Mouse (Mus musculus) heart, postnatal 0 days (tissue): ENCODE measurements around the gene Moap1. TPM values are rescaled to one million over a fixed set of nuclear protein-coding genes. Genes with fewer than 3 reads are reported as not detected.

Experiments used
- ATAC-seq: fragments of 200-750 bp; cut with Nextera tagmentation; 2 replicates; pipeline ENCODE4 v1.8.0; 2017; ENCODE audit warnings: low read depth, moderate number of reproducible peaks, moderate library complexity; ENCODE audit not compliant: insufficient read depth
- DNase-seq: peaks from one replicate; pipeline ENCODE4 v3.0.0-alpha.2; 2016; ENCODE audit warnings: low spot score
- H3K27ac ChIP-seq: fragments of 300-500 bp; sonication (generic); 2 replicates; pipeline ENCODE4 v1.5.1; 2014; ENCODE audit warnings: low read depth, mild to moderate bottlenecking
- H3K27me3 ChIP-seq: fragments of 300-500 bp; sonication (generic); 2 replicates; pipeline ENCODE4 v1.6.1; 2014; ENCODE audit warnings: low read length, mixed read lengths; ENCODE audit not compliant: control insufficient read depth, insufficient read depth
- H3K36me3 ChIP-seq: fragments of 300-500 bp; sonication (generic); replicated peaks from 2 replicates; pipeline ENCODE4 v1.6.1; 2014; ENCODE audit warnings: low read length, mixed read lengths; ENCODE audit not compliant: control insufficient read depth, insufficient read depth
- H3K4me1 ChIP-seq: fragments of 300-500 bp; sonication (generic); 2 replicates; pipeline ENCODE4 v1.6.1; 2014; ENCODE audit warnings: antibody characterized with exemption; ENCODE audit not compliant: control insufficient read depth, insufficient read depth
- H3K4me2 ChIP-seq: fragments of 300-500 bp; sonication (generic); 2 replicates; pipeline ENCODE4 v1.6.1; 2014; ENCODE audit warnings: low read depth, mild to moderate bottlenecking, low read length, moderate library complexity
- H3K4me3 ChIP-seq: fragments of 300-500 bp; sonication (generic); 2 replicates; pipeline ENCODE4 v1.5.1; 2014; ENCODE audit warnings: low read depth, low read length
- H3K9ac ChIP-seq: fragments of 300-500 bp; sonication (generic); replicated peaks from 2 replicates; pipeline ENCODE4 v1.6.1; 2014; ENCODE audit warnings: low read depth, low read length, mixed read lengths
- H3K9me3 ChIP-seq: fragments of 300-500 bp; sonication (generic); replicated peaks from 2 replicates; pipeline ENCODE4 v1.6.1; 2016; ENCODE audit warnings: low read length; ENCODE audit not compliant: control insufficient read depth
- CTCF ChIP-seq: IDR thresholded peaks from 2 replicates; pipeline ENCODE4 v1.5.1; 2016; ENCODE audit warnings: antibody characterized with exemption, control low read depth, low read depth
- EP300 ChIP-seq: IDR thresholded peaks from 2 replicates; pipeline ENCODE4 v1.6.1; 2016; ENCODE audit warnings: antibody characterized with exemption, low read depth
- WGBS: fragments of 180-500 bp; shearing (Covaris S2); extraction: QIAGEN DNeasy Blood & Tissue Kit; methylation state at CpG from one replicate; pipeline ENCODE4 v1.1.7; 2014; 5-methylcytosine and 5-hydroxymethylcytosine counted together
- polyA plus RNA-seq: library from polyadenylated mRNA; unstranded; fragments of >200 nt; fragmentation: Nextera tagmentation; extraction: Ambion mirVana; gene quantifications from 2 replicates; pipeline ENCODE4 v1.2.1, GENCODE M21; 2015
- total RNA-seq: library from RNA; depleted of rRNA; stranded (reverse); fragments of >200 nt; gene quantifications from 2 replicates; pipeline ENCODE4 v1.2.3, GENCODE M21; 2014; ENCODE audit warnings: low replicate concordance

Moap1 gene
- total and polyA plus RNA-seq, 2 experiments from 2014 or later = 11.6 TPM; not detected in 1

DNA sequence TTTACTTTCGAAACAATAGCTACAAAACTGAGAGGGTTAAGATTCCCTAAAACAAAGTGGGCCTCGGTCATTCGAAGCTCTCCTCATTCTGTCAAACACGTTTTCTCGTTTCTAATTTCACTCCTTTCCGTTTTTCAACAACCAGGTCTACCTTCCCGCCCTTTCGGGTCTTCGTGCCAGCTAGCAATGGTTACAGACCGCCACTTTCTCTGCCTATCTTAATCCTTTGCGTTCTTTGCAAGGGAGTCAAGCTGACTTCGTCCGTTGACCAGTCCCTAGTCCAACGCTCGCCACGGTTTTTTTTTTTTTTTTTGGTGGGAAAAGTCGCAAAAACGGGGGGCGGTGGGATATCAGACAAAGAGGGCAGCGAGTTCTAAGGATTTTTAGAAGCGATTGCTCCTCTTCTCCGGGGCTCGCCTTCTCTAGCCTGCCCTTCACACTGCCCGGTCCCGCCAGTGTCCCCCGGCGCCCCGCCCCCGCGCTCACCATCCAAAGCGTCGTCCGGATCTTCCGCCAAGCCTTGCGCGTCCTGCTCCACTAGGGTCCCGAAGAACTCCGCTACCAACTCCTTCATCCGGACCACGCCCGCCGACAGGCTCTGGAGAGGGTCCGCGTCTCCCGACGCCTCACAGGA is 13.7 kb upstream of the Moap1 start:
- Histone ChIP-seq H3K27ac (peak overlapping the region; percentile 78), H3K36me3 (0 out of 2 replicates have a peak, but pooled peaks cover under 1% of the 10 kb centered on the region), H3K9me3 (no peaks in the 10 kb centered on the region), H3K4me2 (peak overlapping the region; percentile 87), H3K4me3 (peak overlapping the region; percentile 94), H3K4me1 (peaks cover 15% of the 10 kb centered on the region), H3K27me3 (no peaks in the 10 kb centered on the region), H3K9ac (peak overlapping the region; percentile 80)
- WGBS = under 1% methylated on average over 46 of the region's 46 CpGs
- TF ChIP-seq CTCF = no peak
- 0 out of 2 replicates have a peak, but pooled peaks have one; percentile 30 for TF ChIP-seq EP300
- ATAC-seq (peak; percentile 77), DNase-seq (no peak)

DNA sequence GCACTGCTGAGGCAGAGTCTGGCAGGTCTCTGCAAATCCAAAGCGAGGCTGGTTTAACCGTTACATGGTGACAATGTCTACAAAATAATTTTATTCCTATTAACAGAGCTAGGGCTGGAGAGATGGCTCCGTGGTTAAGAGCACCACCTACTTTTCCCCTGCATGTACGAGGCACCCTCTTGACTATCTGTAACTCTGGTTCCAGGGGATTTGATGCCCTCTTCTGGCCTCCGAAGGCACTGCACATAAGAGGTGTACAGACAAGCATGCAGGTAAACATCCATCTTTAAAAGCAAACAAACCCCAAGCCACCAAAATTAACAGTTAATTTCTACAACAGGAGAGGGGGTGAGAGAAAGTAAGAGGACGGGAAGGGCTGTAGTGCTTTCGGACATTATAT is 12.8 kb upstream of the Moap1 start:
- Histone ChIP-seq H3K4me2 (peak overlapping the region; percentile 87), H3K4me3 (peak overlapping the region; percentile 94), H3K27ac (peak overlapping the region; percentile 78; the same call in 1 of the 2 replicates), H3K9ac (no peak overlapping the region), H3K9me3 (no peaks in the 10 kb centered on the region), H3K36me3 (no peaks in the 10 kb centered on the region), H3K27me3 (no peaks in the 10 kb centered on the region), H3K4me1 (peaks cover 15% of the 10 kb centered on the region)
- DNase-seq = no peak
- WGBS = 70% methylated on average over 7 of the region's 7 CpGs
- peak; percentile 25; the same call in 1 of the 2 replicates for TF ChIP-seq CTCF
- no peak for TF ChIP-seq EP300
- no peak for ATAC-seq

DNA sequence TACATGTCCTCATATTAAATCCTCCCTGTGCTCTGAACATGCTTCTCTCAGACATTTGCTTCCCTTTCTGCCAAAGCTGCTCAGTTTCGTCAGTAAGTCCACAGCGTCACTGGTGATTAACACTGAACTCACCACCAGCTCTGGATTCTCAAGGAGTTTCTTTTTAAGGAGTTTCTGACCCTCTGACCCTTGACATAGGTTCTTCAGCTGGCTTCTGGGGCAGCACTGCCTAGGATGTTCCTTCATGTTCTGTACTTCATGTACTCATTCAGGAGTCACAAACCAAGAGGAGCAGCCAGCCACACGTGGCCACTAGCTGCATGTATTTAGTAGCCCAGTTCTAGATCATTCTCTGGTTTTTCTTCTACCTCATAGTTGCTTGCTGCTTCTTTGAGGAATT is 4.8 kb upstream of the Moap1 start:
- Histone ChIP-seq H3K36me3 (peaks cover 7% of the 10 kb centered on the region), H3K4me2 (no peak overlapping the region), H3K9ac (no peak overlapping the region), H3K4me1 (peaks cover 5% of the 10 kb centered on the region; the same call in 1 of the 2 replicates), H3K9me3 (no peaks in the 10 kb centered on the region), H3K27me3 (no peaks in the 10 kb centered on the region), H3K27ac (no peak overlapping the region), H3K4me3 (no peak overlapping the region)
- 86% methylated on average over 3 of the region's 3 CpGs for WGBS
- ATAC-seq (no peak), DNase-seq (no peak)
- no peak for TF ChIP-seq CTCF
- TF ChIP-seq EP300 = no peak

DNA sequence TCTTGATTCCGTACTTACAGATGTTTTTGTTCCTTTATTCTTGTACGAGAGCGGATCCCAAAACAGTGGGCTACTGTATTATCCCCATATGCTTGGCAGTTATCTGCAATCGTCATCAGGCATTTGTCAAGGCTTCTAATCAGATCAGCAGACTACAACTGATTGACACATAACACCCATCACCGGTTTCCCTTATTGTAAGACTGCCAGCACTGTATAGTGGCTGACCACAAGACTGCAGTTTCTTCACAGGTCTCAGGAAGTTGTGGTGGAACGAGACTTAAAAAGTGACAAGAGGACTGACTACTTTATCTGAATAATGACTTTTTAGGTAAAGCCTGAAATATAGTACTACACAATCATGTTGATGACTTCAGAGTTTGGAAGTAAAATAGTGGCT is 1.4 kb upstream of the Moap1 start:
- H3K9ac ChIP-seq = peak overlapping the region; percentile 84
- peaks cover 7% of the 10 kb centered on the region for H3K36me3 ChIP-seq
- DNase-seq (no peak), ATAC-seq (no peak)
- H3K4me2 ChIP-seq = peak overlapping the region; percentile 90; the same call in 1 of the 2 replicates
- H3K9me3 ChIP-seq = no peaks in the 10 kb centered on the region
- TF ChIP-seq EP300 (no peak), CTCF (no peak)
- no peak overlapping the region for H3K27ac ChIP-seq
- 51% methylated on average over 6 of the region's 6 CpGs for WGBS
- H3K4me3 ChIP-seq = no peak overlapping the region
- peaks cover 13% of the 10 kb centered on the region for H3K4me1 ChIP-seq
- H3K27me3 ChIP-seq = no peaks in the 10 kb centered on the region

DNA sequence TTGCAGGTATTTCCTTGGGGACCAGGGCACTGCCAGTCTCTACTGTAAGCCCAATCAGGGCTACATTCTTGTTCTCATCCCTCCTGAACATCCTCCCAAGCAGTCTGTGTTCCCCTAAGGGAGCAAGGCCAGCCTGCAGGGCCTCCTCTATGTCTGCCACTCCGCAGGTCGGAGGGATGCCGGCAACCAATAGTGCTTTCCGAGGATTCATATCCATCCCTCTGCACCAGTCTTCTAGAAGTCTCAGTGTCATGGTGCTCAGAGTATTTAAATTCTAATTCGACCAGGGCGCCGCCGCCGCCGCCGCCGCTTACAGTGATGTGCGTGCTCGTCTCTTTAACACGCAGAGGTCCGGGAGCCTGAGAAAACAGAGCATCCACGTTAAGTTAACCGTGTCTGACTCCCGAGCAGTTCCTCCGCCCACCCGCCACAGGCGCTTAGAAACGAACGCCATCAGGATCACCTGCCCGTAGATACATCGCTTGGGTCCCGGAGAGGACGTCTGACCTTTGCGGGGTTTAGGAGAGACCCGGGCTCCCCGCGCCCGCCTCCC is 349 bp downstream of the Moap1 start:
- peaks cover 7% of the 10 kb centered on the region; the same call in 1 of the 2 replicates for H3K36me3 ChIP-seq
- peak overlapping the region; percentile 89 for H3K4me3 ChIP-seq
- H3K4me1 ChIP-seq = peaks cover 13% of the 10 kb centered on the region
- peak overlapping the region; percentile 90 for H3K4me2 ChIP-seq
- ATAC-seq (peak; percentile 45), DNase-seq (no peak)
- H3K27me3 ChIP-seq = no peaks in the 10 kb centered on the region
- WGBS = under 1% methylated on average over 33 of the region's 33 CpGs
- H3K27ac ChIP-seq = peak overlapping the region; percentile 95
- H3K9me3 ChIP-seq = no peaks in the 10 kb centered on the region
- TF ChIP-seq CTCF (no peak), EP300 (no peak)
- peak overlapping the region; percentile 84 for H3K9ac ChIP-seq
